Mouse (Mus musculus) C2C12 (cell line): ENCODE results near the gene Phc1.

ENCODE experiments used
- CEBPB ChIP-seq: IDR thresholded peaks from one replicate; pipeline ENCODE4 v1.6.1; 2011; ENCODE audit warnings: low read depth, mild to moderate bottlenecking, control low read depth, moderate library complexity
- CTCF ChIP-seq: IDR thresholded peaks from one replicate; pipeline ENCODE4 v1.5.1; 2011; ENCODE audit not compliant: control insufficient read depth, insufficient read depth, insufficient read length
- MAX ChIP-seq: IDR thresholded peaks from one replicate; pipeline ENCODE4 v1.6.1; 2011; ENCODE audit warnings: mild to moderate bottlenecking, control low read depth
- MYOD1 ChIP-seq: IDR thresholded peaks from one replicate; pipeline ENCODE4 v1.6.1; 2011; ENCODE audit warnings: low read depth; ENCODE audit not compliant: control insufficient read depth, insufficient read length

- TF ChIP-seq MAX, result no peak
- TF ChIP-seq CTCF, result no peak
- TF ChIP-seq CEBPB, result no peak
- no peak for TF ChIP-seq MYOD1
These were observed 25.9 kb upstream of the Phc1 start for GRCm38 (mm10) chr6:122366287-122366686.
